Comparison of ENCODE assay signal across 7 mouse cellular contexts in the genomic region with DNA sequence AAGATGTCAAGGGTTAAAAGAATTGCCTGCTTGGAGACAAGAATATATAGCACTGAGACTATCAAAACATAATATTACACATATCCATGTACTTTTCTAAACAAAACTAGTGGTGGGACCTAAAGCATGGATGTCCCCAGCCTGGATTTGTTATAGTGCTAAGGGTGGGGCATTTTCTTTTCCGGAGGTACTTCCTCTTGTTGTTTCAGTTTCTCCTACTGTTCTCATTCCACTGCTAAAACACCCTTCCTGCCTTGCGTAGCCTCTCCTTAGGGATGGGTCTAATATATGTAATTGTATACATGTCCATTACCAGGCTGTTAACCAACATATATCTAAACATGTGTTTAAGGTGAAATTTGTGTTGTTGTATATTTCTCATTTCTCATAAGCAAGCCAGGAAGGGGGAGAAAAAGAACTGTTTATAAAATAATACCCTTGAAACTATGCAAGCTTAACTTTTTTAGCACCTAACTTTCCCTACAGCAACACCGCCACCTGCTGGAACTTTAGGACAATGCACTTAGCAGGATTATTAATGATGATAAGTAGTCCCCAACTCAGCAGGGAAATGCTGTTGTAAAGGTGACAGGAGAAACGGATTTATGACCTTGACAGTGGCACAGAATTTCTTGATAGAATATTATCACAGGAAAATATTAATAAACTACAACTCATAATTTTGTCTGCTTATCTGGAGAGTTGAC. TPM values are rescaled to one million over a fixed set of nuclear protein-coding genes. Genes with fewer than 3 reads are reported as not detected.
A peak's percentile ranks its signal among the peaks of the same experiment; 100 is the strongest.
DNase-seq lines count a peak whose midpoint lies in the region; ATAC-seq and TF ChIP-seq lines count a peak whose summit lies in the region.

No protein-coding gene starts in this region.

- no peaks in the 10 kb centered on the region for H3K9me3 ChIP-seq in lung, embryonic 14.5 days (ENCODE audit: low read depth, low read length)

- TF ChIP-seq POLR2A in brain, embryonic 14.5 days (IDR thresholded peaks at IDR 0.05; ENCODE audit: borderline replicate concordance, extremely low read depth, insufficient read depth, insufficient read length, poor library complexity, severe bottlenecking): no peak

- H3K4me2 ChIP-seq in lung, embryonic 14.5 days: no peak overlapping the region

- no peak overlapping the region for H3K4me3 ChIP-seq in lung, embryonic 14.5 days (ENCODE audit: low read depth, low read length)

- peak; percentile 69 for DNase-seq in A20 (ENCODE audit: low read depth, low spot score)
- DNase-seq in brain, embryonic 14.5 days (ENCODE audit: low read depth): peak; percentile 83
- DNase-seq in frontal cortex, postnatal 25 days (ENCODE audit: low spot score in 2 of 2): peak; percentile 36 to 59
- DNase-seq in kidney, postnatal 25 days: peak; percentile 51 to 73
- DNase-seq in lung, embryonic 14.5 days: peak; percentile 88
- peak; percentile 38 for DNase-seq in right cerebral cortex, adult 18-20 months

- H3K27ac ChIP-seq in lung, embryonic 14.5 days (ENCODE audit: low read depth): no peak overlapping the region

- H3K4me1 ChIP-seq in lung, embryonic 14.5 days (ENCODE audit: insufficient read depth): no peaks in the 10 kb centered on the region

- ATAC-seq in CD4-positive, CD25-positive, alpha-beta regulatory T cell, adult 4 months: peak; percentile 82
- no peak; the same call in 1 of the 2 replicates for ATAC-seq in lung, embryonic 14.5 days (ENCODE audit: insufficient read depth)

- no peak overlapping the region for H3K9ac ChIP-seq in lung, embryonic 14.5 days

- peak; percentile 70; the same call in 1 of the 2 replicates for TF ChIP-seq CTCF in brain, embryonic 14.5 days (IDR thresholded peaks at IDR 0.05; ENCODE audit: borderline replicate concordance, extremely low read depth, insufficient read depth, insufficient read length)
- peak; percentile 92 for TF ChIP-seq CTCF in lung, embryonic 14.5 days (IDR thresholded peaks at IDR 0.05; ENCODE audit: low read depth)

- H3K36me3 ChIP-seq in lung, embryonic 14.5 days (ENCODE audit: insufficient read depth): no peaks in the 10 kb centered on the region

- H3K27me3 ChIP-seq in lung, embryonic 14.5 days (ENCODE audit: insufficient read depth, low read length): no peaks in the 10 kb centered on the region

- WGBS in lung, embryonic 14.5 days: 21% methylated on average over 4 of the region's 4 CpGs

RNA-seq across cellular contexts. Expression of a gene that starts 41.9 kb away (rescaled TPM):
- polyA plus RNA-seq in CD4-positive, CD25-positive, alpha-beta regulatory T cell, adult 4 months (2017; shearing (Covaris generic)): 10 to 100 TPM; 69.9 to 78.6 TPM
- 0.07 and 0.08 TPM in 2 replicates for polyA plus RNA-seq in brain, embryonic 14.5 days (2012; rRNA removed)
- polyA plus RNA-seq in lung, embryonic 14.5 days (2014; fragmentation: Nextera tagmentation; extraction: Ambion mirVana): 0.08 TPM in 1 of 2 replicates, not detected in the other

Comparison
In these comparisons a context has a peak if more than half of its experiments do, and no peak if none do; other contexts are left out.
1. DNase-seq: peak in every context shown above with its lines; median percentile 88 in lung, embryonic 14.5 days; 83 in brain, embryonic 14.5 days; 69 in A20; 62 in kidney, postnatal 25 days; 48 in frontal cortex, postnatal 25 days; 38 in right cerebral cortex, adult 18-20 months.
2. RNA of a gene that starts 41.9 kb away (polyA plus RNA-seq): 69.9 to 78.6 TPM in CD4-positive, CD25-positive, alpha-beta regulatory T cell, adult 4 months; 0.07 to 0.08 TPM in brain, embryonic 14.5 days and 0.08 TPM in lung, embryonic 14.5 days; every median in the first group is over 10 times any median in the second.